Mouse (Mus musculus) layer of hippocampus, postnatal 10 days (tissue): ENCODE data around the gene Nova2. TPM values are rescaled to one million over a fixed set of nuclear protein-coding genes. Genes with fewer than 3 reads are reported as not detected.

Experiments
- DNase-seq, 2 experiments: peaks; one replicate each; pipeline ENCODE4 v3.0.0; 2021; ENCODE audit warnings: low spot score in 2 of 2
- long read RNA-seq: library from polyadenylated mRNA; stranded (forward); transcript quantifications from one replicate; pipeline ENCODE4 v2.0.0, GENCODE M21; 2023
- total RNA-seq, 2 experiments: library from RNA; stranded (reverse); gene quantifications; 2 replicates each; pipeline ENCODE4 v1.2.3; 2021

The Nova2 gene
- 100 to 1,000 TPM; 106 to 112 TPM for total RNA-seq
- long read RNA-seq, full-length matches to known transcripts, result 1 of 17 reads
- long read RNA-seq, partial matches to known transcripts, result 0 of 17 reads
- long read RNA-seq, other reads (novel, unspliced or antisense), result 16 of 17 reads

GRCm38 (mm10) chr7:18925162-18925938, at the start of gene Nova2:
TSS of gene Nova2 (plus strand) at chr7:18925888.
- DNase-seq, result peak; percentile 97 to 98

- no peak for DNase-seq
These were observed 47.0 kb upstream of the Nova2 start for GRCm38 (mm10) chr7:18878691-18879090.

- no peak for DNase-seq
These were observed 41.5 kb upstream of the Nova2 start for GRCm38 (mm10) chr7:18883991-18884744.

- DNase-seq, result no peak
These were observed 40.8 kb upstream of the Nova2 start for GRCm38 (mm10) chr7:18884745-18885422.

- no peak for DNase-seq
These were observed 38.7 kb upstream of the Nova2 start for GRCm38 (mm10) chr7:18886963-18887362.

- DNase-seq, result no peak
These were observed 34.8 kb upstream of the Nova2 start for GRCm38 (mm10) chr7:18890848-18891247.

- DNase-seq, result peak; percentile 93
These were observed 33.7 kb upstream of the Nova2 start for GRCm38 (mm10) chr7:18891872-18892599.

DNA sequence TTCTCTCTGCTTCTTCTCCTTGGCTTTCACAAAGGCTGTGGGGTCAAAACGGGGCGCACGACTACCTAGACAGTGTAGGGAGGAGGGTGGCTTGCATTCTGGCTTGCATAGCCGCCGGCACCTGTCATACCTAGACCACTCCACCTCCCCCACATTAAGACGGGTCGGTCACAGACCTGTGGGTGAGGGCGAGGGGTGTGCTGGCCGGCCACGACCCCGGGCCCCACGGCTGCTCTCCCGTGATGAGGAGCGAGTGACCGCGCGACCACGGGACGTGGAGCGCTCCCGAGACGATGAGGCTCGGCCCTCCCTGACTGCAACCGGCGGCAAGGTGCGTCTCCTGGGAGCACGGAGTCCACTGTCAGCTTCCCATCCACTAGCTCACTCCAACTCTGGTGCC, 32.7 kb upstream of the Nova2 start:
- DNase-seq, result no peak

DNA sequence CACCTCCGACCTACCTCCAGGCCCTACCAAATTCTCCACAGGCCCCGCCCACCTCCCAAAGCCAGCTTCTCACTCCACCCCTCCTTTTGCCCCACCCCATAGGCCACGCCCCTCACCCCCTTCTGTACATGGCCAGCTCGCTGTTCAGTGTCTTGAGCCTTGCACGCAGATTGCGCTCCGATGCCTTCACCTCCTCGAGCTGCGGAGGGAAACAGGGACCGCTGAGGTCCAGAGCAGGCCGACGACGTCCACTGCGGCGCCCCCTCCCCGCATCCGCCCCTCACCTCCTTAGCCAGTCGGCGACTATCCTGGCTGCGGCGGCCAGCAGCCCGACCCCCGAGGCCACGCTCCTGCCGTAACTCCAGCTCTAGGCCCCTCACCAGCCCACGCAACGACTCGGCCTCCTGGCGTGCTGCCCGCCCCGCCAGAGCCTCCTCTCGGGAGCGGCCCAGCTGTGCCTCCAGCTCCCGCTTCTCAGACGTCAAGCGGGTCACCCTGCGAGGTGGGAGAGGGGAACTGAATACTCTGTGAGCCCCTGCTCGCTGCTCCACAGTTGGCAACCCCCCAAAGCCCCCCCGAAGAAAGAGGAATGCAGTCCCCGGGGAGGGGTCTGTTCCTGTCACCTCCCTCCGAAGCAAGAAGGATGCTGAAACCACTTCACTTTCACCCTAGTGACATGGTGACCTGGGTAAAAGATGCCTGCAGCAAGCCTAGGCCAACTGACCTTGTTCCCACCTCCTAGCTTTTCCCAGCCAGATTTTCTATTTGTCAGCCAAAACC, 31.8 kb upstream of the Nova2 start:
- peak; percentile 40 to 62 for DNase-seq

DNA sequence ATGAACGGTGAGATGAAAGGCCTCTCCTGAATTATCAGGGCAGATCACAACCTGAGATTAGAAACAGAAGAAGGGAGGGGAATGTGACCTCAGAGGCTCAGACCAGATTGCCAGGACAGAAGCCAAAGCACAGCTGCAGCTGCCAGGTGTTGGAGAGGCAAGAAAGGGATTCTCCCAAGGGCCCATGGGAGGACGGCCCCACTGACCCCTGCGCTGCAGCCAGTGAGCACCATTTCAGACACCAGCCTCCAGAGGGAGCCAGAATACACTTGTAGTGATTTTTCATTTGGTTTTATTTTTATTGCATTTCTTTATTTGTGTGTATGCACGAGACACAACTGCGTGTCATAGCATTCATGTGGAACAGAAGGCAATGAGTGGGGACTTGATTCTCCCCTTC, 29.2 kb upstream of the Nova2 start:
- peak; percentile 60 to 66 for DNase-seq

GRCm38 (mm10) chr7:18900513-18900912, 25.2 kb upstream of the Nova2 start:
- DNase-seq, result no peak

- no peak for DNase-seq
These were observed 23.2 kb upstream of the Nova2 start for GRCm38 (mm10) chr7:18902486-18902885.

DNA sequence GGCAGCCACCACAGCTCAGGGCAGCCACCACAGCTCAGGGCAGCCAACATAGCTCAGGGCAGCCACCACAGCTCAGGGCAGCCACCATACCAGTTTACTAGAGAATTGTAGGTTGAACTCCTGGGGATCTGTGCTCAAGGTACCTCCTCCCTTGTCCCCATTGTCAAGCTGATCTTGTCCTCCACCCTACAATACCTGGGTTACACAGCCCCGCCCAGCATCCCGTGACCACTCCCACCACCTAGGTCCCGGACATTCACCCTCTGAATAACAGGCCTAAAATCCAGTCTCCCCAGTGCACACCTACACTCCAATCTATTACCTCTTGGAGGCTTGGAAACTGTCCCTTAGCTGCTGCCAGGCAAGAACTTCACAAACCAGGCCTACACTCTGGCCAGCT, 20.7 kb upstream of the Nova2 start:
- DNase-seq, result no peak

GRCm38 (mm10) chr7:18909797-18910196, 15.9 kb upstream of the Nova2 start:
- DNase-seq, result no peak

GRCm38 (mm10) chr7:18910241-18910831, 15.4 kb upstream of the Nova2 start, which contains the start of gene Ccdc61:
TSS of gene Ccdc61 (minus strand) at chr7:18910415.
- peak; percentile 96 to 97 for DNase-seq

DNA sequence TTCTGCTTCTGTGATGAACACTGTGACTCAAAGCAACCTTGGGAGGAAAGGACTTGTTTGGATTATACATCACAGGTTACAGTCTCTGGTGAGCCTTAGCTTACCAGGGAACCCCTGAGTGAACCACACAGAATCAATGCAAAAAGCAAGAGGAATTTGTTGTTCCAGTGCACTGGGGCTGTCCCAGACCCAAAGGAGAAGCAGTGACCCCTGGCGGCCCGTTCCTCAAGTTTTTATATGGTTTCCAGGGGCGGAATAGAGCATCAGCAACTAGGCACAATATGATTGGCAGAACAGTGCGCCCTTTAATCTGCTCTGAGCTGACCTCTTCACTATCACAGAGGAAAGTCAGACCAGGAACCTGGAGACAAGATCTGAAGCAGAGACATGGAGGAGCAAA, 9.4 kb upstream of the Nova2 start:
- DNase-seq, result no peak

GRCm38 (mm10) chr7:18917931-18918330, 7.8 kb upstream of the Nova2 start:
- peak in 1 of 2 experiments; percentile 24 for DNase-seq

DNA sequence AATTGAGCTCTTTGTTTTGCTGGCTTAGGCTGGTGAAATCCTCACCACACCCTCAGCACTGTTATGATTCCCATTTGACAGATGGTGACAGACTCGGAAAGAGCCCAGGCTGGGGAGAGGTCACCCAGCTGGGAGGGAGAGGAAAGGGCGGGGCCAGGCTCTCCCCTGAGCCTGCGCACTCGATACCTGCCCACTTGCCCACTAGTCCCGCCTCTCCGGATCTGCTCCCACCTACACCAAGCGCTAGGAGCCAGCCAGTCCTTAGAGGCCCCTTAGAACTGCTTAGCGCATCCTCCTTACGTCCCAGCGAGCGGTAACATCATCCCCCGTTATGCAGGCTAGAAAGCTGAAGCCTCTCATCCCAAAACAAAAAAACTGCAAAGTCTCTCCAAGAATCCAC, 4.6 kb upstream of the Nova2 start:
- peak; percentile 54 to 67 for DNase-seq

DNA sequence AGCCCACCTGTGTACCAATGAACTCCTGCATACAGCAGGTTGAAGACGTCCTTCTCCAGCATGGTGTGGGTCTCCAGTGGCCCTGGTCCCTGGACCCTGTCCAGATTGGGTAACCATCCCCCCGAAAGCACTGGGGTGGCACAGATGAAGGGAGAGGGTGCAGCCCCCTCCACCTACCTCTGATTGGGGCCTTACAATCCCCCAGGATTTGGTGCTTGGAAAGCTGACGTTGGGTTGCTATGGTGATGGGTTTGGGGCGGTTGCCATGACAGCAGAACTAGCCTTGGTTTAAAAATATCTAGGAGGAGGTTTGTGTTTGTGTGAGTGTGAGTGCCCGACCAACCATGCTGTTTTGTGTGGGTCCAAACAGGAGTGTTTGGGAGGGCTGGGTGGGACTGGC, 2.9 kb upstream of the Nova2 start:
- peak; percentile 75 to 83 for DNase-seq

- DNase-seq, result no peak
These were observed 2.4 kb upstream of the Nova2 start for GRCm38 (mm10) chr7:18923267-18923666.
